Mouse (Mus musculus): ENCODE data around the gene Pik3r6. TPM values are rescaled to one million over a fixed set of nuclear protein-coding genes. Genes with fewer than 3 reads are reported as not detected.

The Pik3r6 gene
- polyA plus RNA-seq, 1 experiment: 1.6 TPM

Other genes starting within 250 kb of the Pik3r6 start
- gene Ntn1, start 102.2 kb upstream of the Pik3r6 start, polyA plus RNA-seq (2012; rRNA removed): 14.1 and 14.4 TPM in 2 replicates
- 4.7 and 7.3 TPM in 2 replicates for gene Pik3r5, start 70.9 kb upstream of the Pik3r6 start, polyA plus RNA-seq (2012; rRNA removed)
- gene Mfsd6l, start 53.2 kb downstream of the Pik3r6 start, polyA plus RNA-seq (2012; rRNA removed): 17.8 and 23.5 TPM in 2 replicates
- 0.10 and 0.59 TPM in 2 replicates for gene Ccdc42, start 84.0 kb downstream of the Pik3r6 start, polyA plus RNA-seq (2012; rRNA removed)
- gene Myh10, start 188.5 kb downstream of the Pik3r6 start, polyA plus RNA-seq (2012; rRNA removed): 4.8 and 5.5 TPM in 2 replicates